Mouse (Mus musculus): Measurements from ENCODE around the gene Gm6482. TPM values are rescaled to one million over a fixed set of nuclear protein-coding genes. Genes with fewer than 3 reads are reported as not detected.
"Not testable (repeated sequence)": the region's sequence is repeated elsewhere in the genome, so short reads cannot be mapped to it uniquely, and the experiment has no call there.

Gene Gm6482
- not detected in 2 replicates for polyA plus RNA-seq (2012; rRNA removed)

GRCm38 (mm10) chr14:41408181-41408580 is at the start of gene Gm6482:
Gm6482 (minus strand) TSS chr14:41408281.
- not testable (repeated sequence) for H3K4me3 ChIP-seq (ENCODE audit: extremely low read depth, insufficient read depth, insufficient read length); H3K27me3 ChIP-seq (ENCODE audit: control insufficient read depth, insufficient read depth, low read length); H3K36me3 ChIP-seq (ENCODE audit: control insufficient read depth, insufficient read depth, low read length); H3K27ac ChIP-seq (ENCODE audit: insufficient read depth, low read length); DNase-seq (ENCODE audit: low read depth in 1 of 2, low spot score in 2 of 2); H3K4me1 ChIP-seq (ENCODE audit: control insufficient read depth, insufficient read depth, insufficient read length)
- 79% methylated on average over 1 of the region's 2 CpGs for WGBS

DNA sequence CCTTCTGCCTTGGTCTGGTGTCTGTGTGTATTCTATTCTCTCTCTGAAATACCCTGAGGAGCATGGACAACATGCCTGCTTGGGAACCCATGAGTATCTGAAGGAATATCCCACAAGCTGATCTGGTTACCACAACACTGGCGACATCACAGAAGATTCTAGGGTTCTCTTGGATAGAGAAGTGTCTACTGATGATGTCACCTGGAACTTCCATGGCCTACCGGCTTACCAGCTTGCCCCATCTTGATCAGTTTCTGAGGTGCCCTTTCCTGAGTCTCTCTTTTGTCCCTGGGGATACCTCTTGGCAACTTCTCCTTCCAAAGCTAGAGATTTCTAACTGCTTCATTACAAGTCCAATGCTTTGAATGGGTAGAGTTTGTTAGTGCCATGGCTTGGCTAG is 45.3 kb upstream of the Gm6482 start, which contains the start of gene Gm7954:
Gene Gm7954, minus strand, starts transcription at position 101 of the 400 bp plus-strand sequence.
- H3K4me1 ChIP-seq (ENCODE audit: control insufficient read depth, insufficient read depth, insufficient read length); H3K36me3 ChIP-seq (ENCODE audit: control insufficient read depth, insufficient read depth, low read length); DNase-seq (ENCODE audit: low read depth in 1 of 2, low spot score in 2 of 2); H3K27ac ChIP-seq (ENCODE audit: insufficient read depth, low read length); H3K27me3 ChIP-seq (ENCODE audit: control insufficient read depth, insufficient read depth, low read length); H3K4me3 ChIP-seq (ENCODE audit: extremely low read depth, insufficient read depth, insufficient read length): not testable (repeated sequence)
- WGBS, result no CpG with 5 or more reads among the region's 2 CpGs

DNA sequence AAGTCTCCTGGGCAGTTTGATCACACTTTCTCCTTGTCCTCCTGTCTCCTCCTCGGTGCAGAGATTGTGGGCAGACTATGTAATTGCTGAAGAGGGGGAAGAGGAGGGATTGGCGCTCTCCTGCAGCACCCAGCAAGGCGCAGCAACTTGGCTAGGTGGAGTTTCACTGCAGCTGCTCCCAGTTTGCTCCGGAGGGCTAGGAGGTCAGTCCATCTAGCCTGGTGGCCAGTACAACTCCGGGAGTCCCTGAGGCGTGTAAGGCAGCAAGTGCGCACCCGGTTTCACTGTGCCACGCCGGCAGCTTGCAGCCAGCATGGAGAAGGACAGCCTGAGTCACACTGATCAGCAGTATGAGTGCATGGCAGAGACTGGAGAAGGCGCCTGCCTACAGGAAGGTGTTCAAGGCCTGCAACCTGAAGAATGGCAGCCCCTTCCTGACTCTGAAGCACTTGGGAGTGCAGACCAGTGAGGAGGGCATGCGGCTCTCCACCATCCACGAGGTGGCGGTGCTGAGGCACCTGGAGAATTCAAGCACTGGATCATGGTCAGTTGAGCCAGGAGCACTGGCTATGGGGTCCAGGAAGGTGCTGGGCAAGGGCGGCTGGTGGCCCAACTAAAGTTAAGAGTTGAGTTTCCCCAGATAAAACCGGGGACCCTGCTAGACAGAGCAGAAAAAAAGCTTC is 17.5 kb upstream of the Gm6482 start:
- not testable (repeated sequence) for H3K36me3 ChIP-seq (ENCODE audit: control insufficient read depth, insufficient read depth, low read length); H3K4me1 ChIP-seq (ENCODE audit: control insufficient read depth, insufficient read depth, insufficient read length); H3K4me3 ChIP-seq (ENCODE audit: extremely low read depth, insufficient read depth, insufficient read length); H3K27me3 ChIP-seq (ENCODE audit: control insufficient read depth, insufficient read depth, low read length); H3K27ac ChIP-seq (ENCODE audit: insufficient read depth, low read length); DNase-seq (ENCODE audit: low read depth in 1 of 2, low spot score in 2 of 2)
- WGBS, result 18% methylated on average over 14 of the region's 16 CpGs

- not testable (repeated sequence) for DNase-seq (ENCODE audit: low read depth in 1 of 2, low spot score in 2 of 2); H3K4me3 ChIP-seq (ENCODE audit: extremely low read depth, insufficient read depth, insufficient read length); H3K36me3 ChIP-seq (ENCODE audit: control insufficient read depth, insufficient read depth, low read length); H3K4me1 ChIP-seq (ENCODE audit: control insufficient read depth, insufficient read depth, insufficient read length); H3K27ac ChIP-seq (ENCODE audit: insufficient read depth, low read length); H3K27me3 ChIP-seq (ENCODE audit: control insufficient read depth, insufficient read depth, low read length)
- WGBS, result 28% methylated on average over 14 of the region's 14 CpGs
Observed at GRCm38 (mm10) chr14:41424694-41425093, 16.6 kb upstream of the Gm6482 start.

DNA sequence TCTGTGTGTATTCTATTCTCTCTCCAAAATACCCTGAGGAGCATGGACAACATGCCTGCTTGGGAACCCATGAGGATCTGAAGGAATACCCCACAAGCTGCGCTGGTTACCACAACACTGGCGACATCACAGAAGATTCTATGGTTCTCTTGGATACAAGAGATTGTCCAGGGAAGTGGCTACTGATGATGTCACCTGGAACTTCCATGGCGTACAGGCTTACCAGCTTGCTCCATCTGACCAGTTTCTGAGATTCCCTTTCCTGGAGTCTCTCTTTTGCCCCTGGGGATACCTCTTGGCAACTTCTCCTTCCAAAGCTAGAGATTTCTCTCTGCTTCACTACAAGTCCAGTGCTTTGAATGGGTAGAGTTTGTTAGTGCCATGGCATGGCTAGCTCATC is 21.8 kb downstream of the Gm6482 start, which contains the start of gene Gm7945:
Gene Gm7945, minus strand, starts transcription at position 101 of the 400 bp plus-strand sequence.
- not testable (repeated sequence) for H3K27ac ChIP-seq (ENCODE audit: insufficient read depth, low read length); DNase-seq (ENCODE audit: low read depth in 1 of 2, low spot score in 2 of 2); H3K4me1 ChIP-seq (ENCODE audit: control insufficient read depth, insufficient read depth, insufficient read length); H3K27me3 ChIP-seq (ENCODE audit: control insufficient read depth, insufficient read depth, low read length); H3K4me3 ChIP-seq (ENCODE audit: extremely low read depth, insufficient read depth, insufficient read length); H3K36me3 ChIP-seq (ENCODE audit: control insufficient read depth, insufficient read depth, low read length)
- WGBS, result no CpG with 5 or more reads among the region's 3 CpGs

Other genes starting within 250 kb of the Gm6482 start
- not detected in 2 replicates for gene Sftpd, start 223.1 kb downstream of the Gm6482 start, polyA plus RNA-seq (2012; rRNA removed)
- not detected in 2 replicates for gene Gm2832, start 129.5 kb downstream of the Gm6482 start, polyA plus RNA-seq (2012; rRNA removed)
- gene Gm5798, start 59.7 kb downstream of the Gm6482 start, polyA plus RNA-seq (2012; rRNA removed), result not detected in 2 replicates
- not detected in 2 replicates for gene Gm7945, start 21.9 kb downstream of the Gm6482 start, polyA plus RNA-seq (2012; rRNA removed)
- gene Gm7954, start 45.2 kb upstream of the Gm6482 start, polyA plus RNA-seq (2012; rRNA removed), result not detected in 2 replicates
- gene Gm3486, start 81.2 kb upstream of the Gm6482 start, polyA plus RNA-seq (2012; rRNA removed), result not detected in 2 replicates
- gene Gm7970, start 147.3 kb upstream of the Gm6482 start, polyA plus RNA-seq (2012; rRNA removed), result not detected in 2 replicates
- gene 1700049E17Rik2, start 164.9 kb upstream of the Gm6482 start, polyA plus RNA-seq (2012; rRNA removed), result not detected in 2 replicates
- gene Gm3072, start 216.3 kb upstream of the Gm6482 start, polyA plus RNA-seq (2012; rRNA removed), result not detected in 2 replicates
- gene Gm3676, start 238.2 kb upstream of the Gm6482 start, polyA plus RNA-seq (2012; rRNA removed), result not detected in 2 replicates